Mouse (Mus musculus) heart, embryonic 13.5 days (tissue): ENCODE measurements at regions not wholly inside any gene's neighbourhood (a gene's known extent, or its start where the extent isn't known, plus 50 kb on each side); places are given as distances from the start of the nearest gene placed in this dataset.
A peak's percentile ranks its signal among the peaks of the same experiment; 100 is the strongest.

Experiments used
- ATAC-seq: fragments of 200-750 bp; cut with Nextera tagmentation; 2 replicates; pipeline ENCODE4 v1.8.0; 2017; ENCODE audit warnings: moderate TSS enrichment; ENCODE audit not compliant: insufficient number of reproducible peaks, low FRiP score, low TSS enrichment; ENCODE audit errors: extremely low read depth
- H3K27ac ChIP-seq: fragments of 300-500 bp; sonication (generic); replicated peaks from 2 replicates; pipeline ENCODE4 v1.5.1; 2015; ENCODE audit warnings: moderate library complexity, mild to moderate bottlenecking, inconsistent platforms
- H3K27me3 ChIP-seq: fragments of 300-500 bp; sonication (generic); replicated peaks from 2 replicates; pipeline ENCODE4 v1.6.1; 2015; ENCODE audit warnings: mild to moderate bottlenecking, inconsistent platforms
- H3K36me3 ChIP-seq: fragments of 300-500 bp; sonication (generic); 2 replicates; pipeline ENCODE4 v1.6.1; 2015; ENCODE audit warnings: mild to moderate bottlenecking, inconsistent platforms
- H3K4me1 ChIP-seq: fragments of 300-500 bp; sonication (generic); 2 replicates; pipeline ENCODE4 v1.6.1; 2015; ENCODE audit warnings: inconsistent platforms
- H3K4me2 ChIP-seq: fragments of 300-500 bp; sonication (generic); 2 replicates; pipeline ENCODE4 v1.6.1; 2015; ENCODE audit warnings: inconsistent platforms, mild to moderate bottlenecking, moderate library complexity
- H3K4me3 ChIP-seq: fragments of 300-500 bp; sonication (generic); 2 replicates; pipeline ENCODE4 v1.5.1; 2015; ENCODE audit warnings: moderate library complexity, mild to moderate bottlenecking, inconsistent platforms
- H3K9ac ChIP-seq: fragments of 300-500 bp; sonication (generic); 2 replicates; pipeline ENCODE4 v1.6.1; 2015; ENCODE audit warnings: inconsistent platforms, mild to moderate bottlenecking, moderate library complexity
- H3K9me3 ChIP-seq: fragments of 300-500 bp; sonication (generic); 2 replicates; pipeline ENCODE4 v1.6.1; 2016; ENCODE audit warnings: inconsistent platforms
- WGBS: fragments of 180-500 bp; shearing (Covaris S2); methylation state at CpG from one replicate; pipeline ENCODE4 v1.1.7; 2015; ENCODE audit warnings: mixed read lengths; 5-methylcytosine and 5-hydroxymethylcytosine counted together

GRCm38 (mm10) chr17:83096451-83096850, 118.6 kb upstream of the Pkdcc start:
- Histone ChIP-seq H3K4me3 (no peak overlapping the region), H3K27me3 (no peaks in the 10 kb centered on the region), H3K36me3 (no peaks in the 10 kb centered on the region), H3K27ac (no peak overlapping the region), H3K4me1 (peaks cover 17% of the 10 kb centered on the region), H3K9ac (no peak overlapping the region), H3K9me3 (no peaks in the 10 kb centered on the region), H3K4me2 (no peak overlapping the region)
- WGBS: 37% methylated on average over 8 of the region's 8 CpGs
- ATAC-seq: no peak

GRCm38 (mm10) chr17:83097998-83098397, 117.1 kb upstream of the Pkdcc start:
- Histone ChIP-seq H3K9ac (no peak overlapping the region), H3K9me3 (no peaks in the 10 kb centered on the region), H3K4me3 (no peak overlapping the region), H3K27me3 (no peaks in the 10 kb centered on the region), H3K27ac (no peak overlapping the region), H3K36me3 (no peaks in the 10 kb centered on the region), H3K4me1 (peaks cover 20% of the 10 kb centered on the region), H3K4me2 (no peak overlapping the region)
- WGBS: 92% methylated on average over 16 of the region's 16 CpGs
- no peak for ATAC-seq

GRCm38 (mm10) chr17:83098679-83099413, 116.2 kb upstream of the Pkdcc start:
- no peak overlapping the region for H3K4me3 ChIP-seq
- no peaks in the 10 kb centered on the region for H3K36me3 ChIP-seq

GRCm38 (mm10) chr17:83101035-83101434, 114.1 kb upstream of the Pkdcc start:
- Histone ChIP-seq H3K36me3 (no peaks in the 10 kb centered on the region), H3K9me3 (no peaks in the 10 kb centered on the region), H3K4me2 (no peak overlapping the region), H3K27me3 (no peaks in the 10 kb centered on the region), H3K4me3 (no peak overlapping the region), H3K27ac (no peak overlapping the region), H3K9ac (no peak overlapping the region), H3K4me1 (peaks cover 16% of the 10 kb centered on the region)
- WGBS: 70% methylated on average over 7 of the region's 7 CpGs
- ATAC-seq: no peak

More at GRCm38 (mm10) chr17:83098679-83099413, 116.2 kb upstream of the Pkdcc start:
- Histone ChIP-seq H3K4me2 (no peak overlapping the region), H3K9ac (no peak overlapping the region), H3K27me3 (no peaks in the 10 kb centered on the region), H3K9me3 (no peaks in the 10 kb centered on the region), H3K27ac (no peak overlapping the region), H3K4me1 (peaks cover 20% of the 10 kb centered on the region)
- 65% methylated on average over 12 of the region's 12 CpGs for WGBS
- ATAC-seq: no peak

- WGBS: 86% methylated on average over 14 of the region's 14 CpGs
Observed at GRCm38 (mm10) chr17:83101756-83102155, 113.3 kb upstream of the Pkdcc start.

GRCm38 (mm10) chr17:83102675-83103412, 112.2 kb upstream of the Pkdcc start:
- H3K27me3 ChIP-seq: no peaks in the 10 kb centered on the region; the same call in 1 of the 2 replicates
- no peak overlapping the region for H3K9ac ChIP-seq
- H3K4me1 ChIP-seq: peaks cover 9% of the 10 kb centered on the region; the same call in 1 of the 2 replicates
- WGBS: 50% methylated on average over 6 of the region's 6 CpGs
- H3K36me3 ChIP-seq: no peaks in the 10 kb centered on the region
- no peak overlapping the region for H3K4me2 ChIP-seq
- H3K4me3 ChIP-seq: no peak overlapping the region
- H3K27ac ChIP-seq: 0 out of 2 replicates have a peak overlapping the region, but pooled peaks have one; percentile 32
- no peak for ATAC-seq
- H3K9me3 ChIP-seq: no peaks in the 10 kb centered on the region

More at GRCm38 (mm10) chr17:83101756-83102155, 113.3 kb upstream of the Pkdcc start:
- H3K36me3 ChIP-seq: no peaks in the 10 kb centered on the region
- no peak overlapping the region for H3K4me2 ChIP-seq
- H3K4me3 ChIP-seq: no peak overlapping the region
- no peaks in the 10 kb centered on the region for H3K9me3 ChIP-seq
- ATAC-seq: no peak
- H3K4me1 ChIP-seq: peaks cover 9% of the 10 kb centered on the region
- no peak overlapping the region for H3K9ac ChIP-seq
- H3K27me3 ChIP-seq: no peaks in the 10 kb centered on the region
- no peak overlapping the region for H3K27ac ChIP-seq

GRCm38 (mm10) chr17:83108151-83108550, 106.9 kb upstream of the Pkdcc start:
- peak; percentile 61 for ATAC-seq
- Histone ChIP-seq H3K4me2 (peak overlapping the region; percentile 30; the same call in 1 of the 2 replicates), H3K9ac (no peak overlapping the region), H3K36me3 (no peaks in the 10 kb centered on the region), H3K27ac (no peak overlapping the region; the same call in 1 of the 2 replicates), H3K4me3 (no peak overlapping the region), H3K27me3 (no peaks in the 10 kb centered on the region; the same call in 1 of the 2 replicates), H3K4me1 (peaks cover 43% of the 10 kb centered on the region), H3K9me3 (no peaks in the 10 kb centered on the region)
- WGBS: 30% methylated on average over 10 of the region's 10 CpGs

GRCm38 (mm10) chr17:83109792-83110440, 105.2 kb upstream of the Pkdcc start:
- Histone ChIP-seq H3K27me3 (no peaks in the 10 kb centered on the region; the same call in 1 of the 2 replicates), H3K27ac (peak overlapping the region; percentile 81), H3K9me3 (no peaks in the 10 kb centered on the region), H3K9ac (peak overlapping the region; percentile 53), H3K4me3 (no peak overlapping the region), H3K4me2 (peak overlapping the region; percentile 42), H3K4me1 (peaks cover 56% of the 10 kb centered on the region), H3K36me3 (no peaks in the 10 kb centered on the region)
- 13% methylated on average over 10 of the region's 10 CpGs for WGBS
- no peak for ATAC-seq

- peak overlapping the region; percentile 53 for H3K9ac ChIP-seq
- no peaks in the 10 kb centered on the region for H3K36me3 ChIP-seq
- peaks cover 61% of the 10 kb centered on the region for H3K4me1 ChIP-seq
- ATAC-seq: no peak
- no peaks in the 10 kb centered on the region; the same call in 1 of the 2 replicates for H3K27me3 ChIP-seq
- 8% methylated on average over 8 of the region's 8 CpGs for WGBS
- H3K27ac ChIP-seq: peak overlapping the region; percentile 81
- no peaks in the 10 kb centered on the region for H3K9me3 ChIP-seq
- no peak overlapping the region for H3K4me3 ChIP-seq
- peak overlapping the region; percentile 42 for H3K4me2 ChIP-seq
Observed at GRCm38 (mm10) chr17:83110556-83110955, 104.5 kb upstream of the Pkdcc start.

GRCm38 (mm10) chr17:83115146-83115545, 99.9 kb upstream of the Pkdcc start:
- no peak overlapping the region for H3K4me2 ChIP-seq
- H3K36me3 ChIP-seq: no peaks in the 10 kb centered on the region
- 0 out of 2 replicates have a peak overlapping the region, but pooled peaks have one; percentile 48 for H3K27ac ChIP-seq
- no peaks in the 10 kb centered on the region for H3K27me3 ChIP-seq
- no peaks in the 10 kb centered on the region for H3K9me3 ChIP-seq
- 72% methylated on average over 4 of the region's 4 CpGs for WGBS
- H3K4me3 ChIP-seq: no peak overlapping the region
- H3K4me1 ChIP-seq: peaks cover 48% of the 10 kb centered on the region
- no peak overlapping the region for H3K9ac ChIP-seq
- ATAC-seq: no peak

- Histone ChIP-seq H3K4me3 (no peak overlapping the region), H3K9ac (no peak overlapping the region), H3K4me1 (peaks cover 46% of the 10 kb centered on the region), H3K27ac (no peak overlapping the region), H3K9me3 (no peaks in the 10 kb centered on the region), H3K36me3 (no peaks in the 10 kb centered on the region), H3K4me2 (no peak overlapping the region), H3K27me3 (no peaks in the 10 kb centered on the region)
- ATAC-seq: no peak
- 55% methylated on average over 6 of the region's 6 CpGs for WGBS
Observed at GRCm38 (mm10) chr17:83115832-83116480, 99.1 kb upstream of the Pkdcc start.
